Mouse (Mus musculus) spleen, postnatal 10 days (tissue): Measurements from ENCODE around the gene Il2ra.
A peak's percentile ranks its signal among the peaks of the same experiment; 100 is the strongest.

Experiments
- DNase-seq, 2 experiments: peaks; one replicate each; pipeline ENCODE4 v3.0.0; 2021 to 2022; ENCODE audit warnings: low spot score in 2 of 2

Il2ra gene

DNA sequence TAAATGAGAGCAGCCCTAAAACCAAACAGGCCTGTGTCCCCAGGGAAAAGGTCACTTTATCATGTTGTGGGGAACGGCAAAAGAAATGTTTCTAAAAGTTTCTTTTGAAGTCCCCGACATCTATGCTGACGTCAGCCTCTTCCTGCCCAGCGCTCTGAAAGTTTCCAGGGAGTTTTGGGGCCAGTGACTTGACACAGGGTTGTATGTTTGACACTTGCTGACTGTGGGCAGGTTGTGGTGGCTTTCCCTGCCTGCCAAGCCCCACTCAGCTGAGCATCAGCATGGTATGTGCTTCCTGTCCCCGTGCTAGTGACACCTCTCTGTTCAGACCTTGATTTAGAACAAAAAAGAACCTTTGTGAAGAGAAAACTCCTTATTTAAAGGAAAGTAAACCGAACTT lies 10.7 kb downstream of the Il2ra start:
- DNase-seq = peak in 1 of 2 experiments; percentile 46

DNA sequence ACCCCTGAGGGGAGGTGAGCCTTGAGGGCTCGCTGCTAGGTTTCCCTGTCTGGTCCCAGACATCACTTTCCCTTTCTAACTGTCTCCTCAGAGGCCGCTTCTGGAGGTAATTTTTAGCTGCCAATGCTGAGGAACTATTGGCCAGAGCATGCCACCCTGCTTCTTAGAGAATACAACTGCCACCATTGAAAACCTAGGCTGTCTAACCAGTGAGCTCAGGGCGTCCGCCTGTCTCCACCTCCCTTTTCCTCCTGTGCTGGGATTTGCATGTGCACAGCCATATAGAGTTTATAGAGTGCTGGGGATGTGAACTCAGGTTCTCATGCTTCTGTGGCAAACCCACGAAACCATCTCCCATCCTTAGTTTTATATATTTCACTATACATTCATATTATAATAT lies 11.2 kb downstream of the Il2ra start:
- DNase-seq = no peak

DNA sequence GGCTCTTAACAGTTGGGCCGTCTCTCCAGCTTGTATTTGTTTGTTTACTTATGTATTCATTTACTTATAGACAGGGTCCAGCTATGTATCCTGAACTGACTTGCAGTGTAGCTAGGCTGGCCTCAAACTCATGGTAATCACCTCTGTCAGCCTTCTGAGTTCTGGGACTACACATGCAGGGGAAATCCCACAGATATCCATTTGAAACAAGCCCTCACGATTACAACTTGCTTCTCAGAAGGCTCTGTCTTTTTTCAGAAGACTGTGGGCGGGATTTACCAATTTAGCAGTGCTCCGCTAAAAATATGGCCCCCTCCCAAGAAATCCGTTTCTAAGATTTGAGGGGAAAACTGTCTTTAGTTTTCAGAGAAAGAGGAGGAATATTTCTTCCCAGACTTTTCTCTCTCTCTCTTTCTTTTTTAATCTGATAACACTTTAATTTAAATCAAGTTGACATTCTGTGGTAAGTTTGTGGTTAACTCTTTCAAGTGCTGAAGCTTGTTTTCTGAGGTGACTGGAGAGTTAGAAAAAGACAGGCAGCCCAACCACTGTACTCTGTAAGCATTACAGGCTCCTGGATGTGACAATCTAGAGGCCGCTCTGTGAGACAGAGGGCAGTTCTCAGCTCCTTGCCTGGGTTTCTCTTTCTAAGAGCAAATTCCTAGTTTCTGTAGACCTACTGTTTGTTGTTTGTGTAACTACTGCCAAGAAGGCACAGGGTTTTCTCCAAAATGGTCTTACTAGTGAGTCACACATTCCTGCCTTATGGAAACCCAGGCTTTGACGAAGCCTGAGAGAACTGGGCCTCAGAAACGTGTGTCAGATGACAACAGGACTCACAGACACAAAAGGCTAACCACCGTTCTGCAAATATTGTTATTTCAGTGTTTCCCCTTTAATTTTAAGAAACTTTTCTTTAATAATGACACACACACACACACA lies 12.7 kb downstream of the Il2ra start:
- no peak for DNase-seq

- no peak for DNase-seq
Observed at GRCm38 (mm10) chr2:11657581-11657980, 15.0 kb downstream of the Il2ra start.

DNA sequence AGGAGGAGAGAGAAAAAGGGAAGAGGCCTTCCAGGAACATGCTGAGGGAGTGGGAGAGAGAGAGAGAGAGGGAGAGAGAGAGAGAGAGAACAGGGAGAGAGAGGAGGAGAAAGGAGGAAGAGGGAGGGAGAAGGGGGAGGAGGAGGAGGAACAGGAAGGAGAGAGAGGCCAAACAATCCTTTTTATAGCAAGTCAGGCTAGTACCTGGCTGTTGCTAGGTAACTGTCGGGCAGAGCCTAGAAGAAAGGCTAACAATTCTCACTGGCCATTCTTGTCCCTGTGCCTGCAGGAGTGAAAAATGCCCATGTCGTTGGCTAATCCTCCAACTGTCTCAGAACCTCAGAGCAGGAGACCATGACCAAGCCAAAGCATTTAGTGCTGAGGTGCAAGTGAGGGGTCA lies 16.7 kb downstream of the Il2ra start:
- no peak for DNase-seq

- no peak for DNase-seq
Observed at GRCm38 (mm10) chr2:11662143-11662906, 19.7 kb downstream of the Il2ra start.

DNA sequence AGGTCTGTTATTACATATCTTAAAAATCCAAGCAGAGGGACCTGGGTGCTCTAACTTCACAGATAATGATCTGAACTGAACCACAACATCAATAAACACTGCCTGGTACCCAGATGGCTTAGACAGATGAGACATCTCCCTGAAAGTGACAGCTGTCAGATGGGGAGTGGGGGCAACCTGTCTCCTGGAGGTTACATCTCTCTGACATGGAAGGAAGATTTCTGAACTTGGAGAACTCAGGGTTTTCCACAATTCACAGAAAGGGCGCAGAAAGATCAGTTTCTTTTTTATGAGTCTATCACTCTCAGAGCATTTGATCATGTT lies 20.3 kb downstream of the Il2ra start:
- no peak for DNase-seq

DNA sequence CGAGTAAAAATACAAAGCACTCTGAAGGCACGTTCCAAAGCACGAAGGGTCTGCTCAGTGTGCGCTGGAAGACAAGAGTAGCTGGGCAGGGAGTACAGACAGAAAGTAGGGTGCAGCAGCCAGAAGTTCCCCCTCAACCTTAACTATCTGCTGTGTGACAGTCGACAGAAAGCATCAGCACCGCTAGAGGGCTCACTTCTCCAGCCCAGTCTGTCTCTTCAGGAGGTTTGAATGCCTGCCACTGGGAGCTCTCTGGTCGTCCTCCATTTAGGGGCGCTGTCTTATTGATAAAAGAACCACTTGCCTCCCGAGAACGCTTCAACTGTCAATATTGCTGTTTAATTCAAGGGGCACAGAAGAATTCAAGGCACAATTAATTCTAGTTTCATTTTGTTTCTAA lies 21.4 kb downstream of the Il2ra start:
- DNase-seq = peak; percentile 51 to 87

GRCm38 (mm10) chr2:11664367-11664766 lies 21.8 kb downstream of the Il2ra start:
- DNase-seq = peak in 1 of 2 experiments; percentile 66

GRCm38 (mm10) chr2:11664806-11665205 lies 22.2 kb downstream of the Il2ra start:
- no peak for DNase-seq

DNA sequence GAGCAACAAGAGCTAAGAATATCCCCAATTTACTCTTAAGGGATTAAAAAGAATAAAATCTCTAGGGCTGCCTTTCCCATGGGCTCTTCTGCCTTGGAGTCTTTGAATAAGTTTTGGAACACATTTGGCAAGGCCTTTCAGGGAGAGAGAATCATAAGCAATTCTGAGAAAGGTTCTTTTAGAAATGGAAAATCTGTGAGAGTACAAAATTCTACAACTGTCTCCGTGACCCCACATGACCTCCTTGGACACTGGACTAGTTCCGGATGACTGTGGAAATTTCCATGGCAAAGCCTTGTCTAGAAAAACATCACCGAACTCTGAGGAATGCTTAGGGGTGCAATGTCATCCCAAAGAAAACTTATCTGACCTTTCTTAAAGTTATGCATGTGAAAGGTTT lies 22.7 kb downstream of the Il2ra start:
- no peak for DNase-seq

DNA sequence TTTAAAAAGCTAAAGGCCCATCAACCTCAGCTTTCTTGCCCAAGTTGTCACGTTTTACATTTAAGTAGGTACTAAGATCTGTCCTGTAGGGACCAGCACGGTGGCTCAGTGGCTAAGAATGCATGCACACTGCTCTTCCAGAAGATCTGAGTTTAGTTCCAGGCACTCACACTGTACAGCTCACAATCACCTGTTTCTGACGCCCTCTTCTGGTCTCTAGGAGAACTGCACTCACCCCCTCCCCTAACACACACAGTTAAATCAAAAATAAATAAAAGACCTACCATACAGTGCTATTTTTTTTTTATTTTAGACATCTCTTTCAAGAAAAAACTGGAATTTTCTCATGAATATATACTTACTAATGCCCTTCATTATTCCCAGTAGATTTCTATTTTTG lies 29.5 kb downstream of the Il2ra start:
- DNase-seq = peak in 1 of 2 experiments; percentile 56

DNA sequence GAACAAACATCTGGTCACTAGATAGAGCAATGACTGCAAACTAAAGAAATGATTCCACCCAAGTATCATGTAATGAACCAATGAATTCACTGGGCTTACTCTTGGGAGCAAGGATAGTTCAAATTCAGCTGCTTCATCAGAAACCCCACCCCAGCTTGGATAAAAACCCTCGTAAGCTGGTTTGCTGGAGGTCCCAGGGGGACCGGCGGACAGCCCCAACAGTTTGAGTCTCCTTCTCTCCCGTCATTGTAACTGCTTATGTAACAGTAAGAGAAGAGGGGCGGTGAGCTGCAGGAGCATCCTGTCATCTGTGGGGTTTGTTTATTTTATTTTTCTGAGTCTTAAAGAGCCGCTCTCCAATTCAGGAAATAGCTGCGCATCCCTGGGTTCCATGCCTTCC lies 37.0 kb downstream of the Il2ra start:
- DNase-seq = no peak

GRCm38 (mm10) chr2:11682712-11683111 lies 40.1 kb downstream of the Il2ra start:
- no peak for DNase-seq

DNA sequence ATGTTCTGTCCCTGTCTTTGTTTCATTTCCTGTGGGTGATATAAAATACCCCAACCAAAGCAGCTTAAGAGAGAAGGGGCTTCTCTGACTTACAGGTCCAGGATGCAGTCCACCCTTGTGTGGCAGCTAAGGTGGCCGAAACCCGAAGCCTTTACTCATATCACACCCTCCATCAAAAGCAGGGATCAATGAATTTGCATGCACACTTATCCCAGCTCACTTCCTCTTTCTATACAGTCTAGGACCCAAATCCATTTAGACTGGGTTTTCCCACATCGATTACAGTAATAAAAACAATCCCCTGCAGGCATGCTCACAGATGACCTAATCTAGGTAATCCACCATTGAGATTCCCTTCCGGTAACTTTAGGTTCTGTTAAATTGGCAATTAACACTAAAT lies 43.9 kb downstream of the Il2ra start:
- DNase-seq = no peak

GRCm38 (mm10) chr2:11687436-11687835 lies 44.8 kb downstream of the Il2ra start:
- no peak for DNase-seq

DNA sequence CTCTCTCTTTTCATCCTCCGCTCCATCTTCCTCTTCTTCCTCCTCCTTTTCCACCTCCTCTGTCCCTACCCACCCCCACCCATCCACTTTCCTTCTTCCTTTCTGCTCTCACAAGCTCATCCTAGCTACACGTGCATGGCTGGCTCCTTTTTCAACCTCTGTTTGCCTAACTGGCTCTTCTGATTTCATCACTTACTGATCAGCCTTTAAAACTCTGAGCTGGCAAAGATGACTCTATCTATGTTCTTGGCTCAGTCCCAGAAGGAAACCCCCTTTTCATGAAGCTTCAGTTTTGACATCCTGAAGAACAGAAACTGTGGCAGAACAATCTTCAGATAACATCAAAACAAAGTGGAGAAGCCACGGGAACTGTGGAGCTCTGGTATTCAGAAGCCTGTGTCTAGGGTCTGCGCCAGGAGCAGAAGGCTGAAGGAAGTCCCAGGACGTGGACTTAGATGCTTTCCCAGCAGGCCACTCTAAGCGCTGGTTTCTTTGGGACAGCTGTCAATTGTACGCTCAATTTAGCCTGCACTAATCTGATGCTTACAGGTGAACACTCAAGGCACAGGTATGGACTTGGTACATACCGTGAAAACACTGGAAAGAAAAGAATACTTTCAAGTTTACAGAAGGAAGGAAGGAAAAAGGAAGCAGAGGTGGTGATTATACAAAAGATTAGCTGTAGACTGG lies 47.7 kb downstream of the Il2ra start:
- DNase-seq = no peak

DNA sequence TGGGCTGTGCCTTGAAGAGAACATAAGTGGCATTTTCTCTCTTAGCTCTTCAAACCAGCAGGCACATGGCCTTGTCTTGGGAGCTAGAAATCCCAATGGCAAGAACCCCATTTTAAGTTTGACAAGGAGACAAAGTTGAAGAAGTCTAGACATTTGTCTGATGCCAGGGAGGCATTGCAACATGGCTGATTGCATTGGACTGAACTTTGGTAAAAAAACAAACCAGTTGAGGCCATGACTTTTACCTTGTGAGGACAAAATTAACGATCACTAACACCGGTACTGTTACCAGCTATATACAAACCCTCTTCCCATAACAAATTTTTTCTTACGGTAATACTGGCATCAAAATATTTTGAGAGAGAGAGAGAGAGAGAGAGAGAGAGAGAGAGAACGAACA lies 50.7 kb downstream of the Il2ra start:
- DNase-seq = no peak

- no peak for DNase-seq
Observed at GRCm38 (mm10) chr2:11694104-11694503, 51.5 kb downstream of the Il2ra start.

DNA sequence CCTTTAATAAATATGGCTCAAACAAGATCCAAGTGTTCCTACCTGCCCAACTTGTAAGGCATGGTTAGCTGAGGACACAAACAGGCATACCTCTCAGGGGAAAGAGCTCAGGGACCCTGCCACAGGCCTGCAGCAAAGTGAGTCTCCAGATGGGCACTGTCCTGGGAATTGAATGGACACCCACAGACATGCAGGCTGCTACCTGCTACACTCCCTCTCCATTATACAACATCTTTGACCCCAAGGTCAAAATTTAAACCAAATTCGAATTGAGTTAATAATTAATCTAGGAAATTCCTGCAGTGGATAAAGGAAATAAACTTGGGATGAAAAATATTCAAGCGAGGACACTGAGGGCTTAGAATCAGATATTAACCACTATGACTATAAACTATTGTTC lies 53.3 kb downstream of the Il2ra start:
- no peak for DNase-seq

- DNase-seq = no peak
Observed at GRCm38 (mm10) chr2:11698994-11699393, 56.4 kb downstream of the Il2ra start.

- DNase-seq = no peak
Observed at GRCm38 (mm10) chr2:11699905-11700304, 57.3 kb downstream of the Il2ra start.
